Mouse (Mus musculus): Measurements from ENCODE around the gene Etv2.

- no peak for TF ChIP-seq POLR2A (IDR thresholded peaks at IDR 0.05; ENCODE audit: insufficient read length, low read depth)
- TF ChIP-seq MAX (IDR thresholded peaks at IDR 0.05; ENCODE audit: low read depth) = no peak
- TF ChIP-seq TCF3 (IDR thresholded peaks at IDR 0.05; ENCODE audit: insufficient read length, low read depth) = no peak
- TF ChIP-seq TCF12 (IDR thresholded peaks at IDR 0.05; ENCODE audit: insufficient read depth, poor library complexity, severe bottlenecking) = no peak
- no peak for TF ChIP-seq POLR2AphosphoS2 (IDR thresholded peaks at IDR 0.05; ENCODE audit: insufficient read length, low read depth)
- no peak for TF ChIP-seq CEBPB (IDR thresholded peaks at IDR 0.05; ENCODE audit: insufficient read depth, poor library complexity, severe bottlenecking)
Observed at GRCm38 (mm10) chr7:30598786-30599185, 36.9 kb downstream of the Etv2 start, which contains the start of gene Zbtb32.
